Mouse (Mus musculus): ENCODE results near the gene Tas1r2. TPM values are rescaled to one million over a fixed set of nuclear protein-coding genes. Genes with fewer than 3 reads are reported as not detected.
A peak's percentile ranks its signal among the peaks of the same experiment; 100 is the strongest.

The Tas1r2 gene
- total and polyA plus RNA-seq, 2 experiments: 0.05 TPM; not detected in 1

DNA sequence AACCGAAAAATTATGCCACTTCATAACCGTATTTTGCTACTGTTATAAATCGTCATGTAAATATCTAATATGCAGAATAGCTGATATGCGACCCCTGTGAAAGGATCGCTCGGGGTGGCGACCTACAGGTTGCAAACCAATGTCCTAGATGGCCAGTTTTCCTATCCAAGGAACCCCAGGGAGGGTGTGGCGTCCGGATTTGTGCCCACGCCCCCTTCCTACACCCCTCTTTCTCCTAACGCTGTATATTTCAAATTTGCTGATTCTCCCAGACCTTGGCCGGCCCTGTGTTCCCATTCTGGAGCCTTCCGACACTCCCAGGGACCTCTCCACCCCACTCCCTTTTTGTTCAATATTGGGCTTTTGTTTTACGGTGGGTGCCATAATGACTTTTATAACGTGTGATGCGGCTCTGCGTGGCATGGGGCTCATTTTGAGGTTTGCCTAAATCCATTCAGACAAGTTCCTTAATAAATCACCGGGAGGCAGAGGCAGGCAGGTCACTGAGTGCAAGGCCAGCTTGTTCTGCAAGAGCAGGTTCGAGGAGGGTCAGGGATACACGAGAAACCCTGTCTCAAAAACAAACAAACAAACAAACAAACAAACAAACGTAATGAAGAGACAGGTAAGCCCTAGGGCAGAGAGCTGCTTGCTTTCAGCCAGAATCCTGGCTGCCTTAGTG is 29.8 kb upstream of the Tas1r2 start:
- DNase-seq (ENCODE audit: extremely low read depth, low read depth, low spot score): peak; percentile 29
- TF ChIP-seq POLR2A (IDR thresholded peaks at IDR 0.05; ENCODE audit: extremely low read depth, insufficient read depth, low read length) (no peak), CTCF (IDR thresholded peaks at IDR 0.05; ENCODE audit: low read depth, low read length) (no peak)
- Histone ChIP-seq H3K36me3 (ENCODE audit: control insufficient read depth, insufficient read depth, low read length) (no peaks in the 10 kb centered on the region; the same call in 1 of the 2 replicates), H3K27ac (replicated peaks; ENCODE audit: insufficient read depth, low read depth, low read length) (peak overlapping the region; percentile 87), H3K4me3 (ENCODE audit: insufficient read depth, low read depth, low read length) (peak overlapping the region; percentile 85), H3K9ac (ENCODE audit: low read depth, low read length) (peak overlapping the region; percentile 90), H3K4me1 (ENCODE audit: control insufficient read depth, insufficient read depth, low read length) (peaks cover 22% of the 10 kb centered on the region), H3K79me2 (ENCODE audit: control insufficient read depth, insufficient read depth, low read length) (peaks cover 24% of the 10 kb centered on the region; the same call in 1 of the 2 replicates), H3K27me3 (ENCODE audit: control insufficient read depth, insufficient read depth, low read length) (no peaks in the 10 kb centered on the region)
- 4% methylated on average over 21 of the region's 21 CpGs for WGBS

DNA sequence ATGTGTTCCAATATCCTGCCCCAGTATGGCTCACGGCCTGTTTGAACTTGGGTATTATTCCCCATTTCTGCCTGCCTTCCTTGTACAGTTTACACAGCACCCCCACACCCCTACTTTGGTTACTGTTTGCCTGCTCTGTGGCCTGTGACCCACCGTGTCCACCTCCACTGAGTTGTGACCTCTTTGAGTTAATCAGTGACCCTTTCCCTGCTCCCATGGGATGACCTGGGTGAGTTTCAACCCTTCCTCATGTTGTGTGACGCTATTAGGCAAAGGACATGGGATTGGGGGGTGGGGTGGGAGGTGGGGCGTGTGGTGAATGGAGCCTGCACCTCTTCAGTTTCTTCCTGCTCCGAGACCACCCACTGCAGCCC is 29.2 kb upstream of the Tas1r2 start:
- Histone ChIP-seq H3K4me3 (ENCODE audit: insufficient read depth, low read depth, low read length) (peak overlapping the region; percentile 85), H3K9ac (ENCODE audit: low read depth, low read length) (peak overlapping the region; percentile 59), H3K4me1 (ENCODE audit: control insufficient read depth, insufficient read depth, low read length) (peaks cover 22% of the 10 kb centered on the region), H3K79me2 (ENCODE audit: control insufficient read depth, insufficient read depth, low read length) (peaks cover 29% of the 10 kb centered on the region; the same call in 1 of the 2 replicates), H3K36me3 (ENCODE audit: control insufficient read depth, insufficient read depth, low read length) (no peaks in the 10 kb centered on the region; the same call in 1 of the 2 replicates), H3K27me3 (ENCODE audit: control insufficient read depth, insufficient read depth, low read length) (no peaks in the 10 kb centered on the region), H3K27ac (replicated peaks; ENCODE audit: insufficient read depth, low read depth, low read length) (peak overlapping the region; percentile 91)
- WGBS: 29% methylated on average over 5 of the region's 5 CpGs
- peak; percentile 100 for DNase-seq (ENCODE audit: extremely low read depth, low read depth, low spot score)
- no peak for TF ChIP-seq POLR2A (IDR thresholded peaks at IDR 0.05; ENCODE audit: extremely low read depth, insufficient read depth, low read length)
- no peak for TF ChIP-seq CTCF (IDR thresholded peaks at IDR 0.05; ENCODE audit: low read depth, low read length)

DNA sequence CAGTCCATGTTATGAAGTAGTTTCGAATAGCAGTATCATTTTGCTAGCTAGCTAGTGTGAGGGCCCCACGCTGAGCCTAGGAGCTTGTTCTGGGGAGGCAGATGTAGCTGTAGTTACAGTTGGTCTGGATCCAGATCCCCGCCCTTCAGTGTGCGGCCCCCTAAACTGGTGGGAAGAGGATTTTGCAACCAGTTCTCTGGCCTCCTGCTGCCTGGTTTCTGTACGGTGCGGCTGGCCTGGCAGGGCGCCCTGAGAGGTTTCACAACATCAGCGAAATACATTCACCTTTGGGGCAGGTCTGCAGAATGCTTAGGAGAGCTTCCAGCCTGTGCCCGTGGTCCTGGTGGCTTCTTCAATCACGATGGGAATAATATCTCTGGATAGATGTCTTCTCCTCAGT is 28.6 kb upstream of the Tas1r2 start:
- Histone ChIP-seq H3K36me3 (ENCODE audit: control insufficient read depth, insufficient read depth, low read length) (no peaks in the 10 kb centered on the region; the same call in 1 of the 2 replicates), H3K79me2 (ENCODE audit: control insufficient read depth, insufficient read depth, low read length) (peaks cover 29% of the 10 kb centered on the region; the same call in 1 of the 2 replicates), H3K9ac (ENCODE audit: low read depth, low read length) (peak overlapping the region; percentile 59), H3K4me1 (ENCODE audit: control insufficient read depth, insufficient read depth, low read length) (peaks cover 28% of the 10 kb centered on the region), H3K4me3 (ENCODE audit: insufficient read depth, low read depth, low read length) (peak overlapping the region; percentile 50), H3K27me3 (ENCODE audit: control insufficient read depth, insufficient read depth, low read length) (no peaks in the 10 kb centered on the region), H3K27ac (replicated peaks; ENCODE audit: insufficient read depth, low read depth, low read length) (peak overlapping the region; percentile 91)
- WGBS: 29% methylated on average over 10 of the region's 10 CpGs
- TF ChIP-seq POLR2A (IDR thresholded peaks at IDR 0.05; ENCODE audit: extremely low read depth, insufficient read depth, low read length) (no peak), CTCF (IDR thresholded peaks at IDR 0.05; ENCODE audit: low read depth, low read length) (no peak)
- peak; percentile 93 for DNase-seq (ENCODE audit: extremely low read depth, low read depth, low spot score)

DNA sequence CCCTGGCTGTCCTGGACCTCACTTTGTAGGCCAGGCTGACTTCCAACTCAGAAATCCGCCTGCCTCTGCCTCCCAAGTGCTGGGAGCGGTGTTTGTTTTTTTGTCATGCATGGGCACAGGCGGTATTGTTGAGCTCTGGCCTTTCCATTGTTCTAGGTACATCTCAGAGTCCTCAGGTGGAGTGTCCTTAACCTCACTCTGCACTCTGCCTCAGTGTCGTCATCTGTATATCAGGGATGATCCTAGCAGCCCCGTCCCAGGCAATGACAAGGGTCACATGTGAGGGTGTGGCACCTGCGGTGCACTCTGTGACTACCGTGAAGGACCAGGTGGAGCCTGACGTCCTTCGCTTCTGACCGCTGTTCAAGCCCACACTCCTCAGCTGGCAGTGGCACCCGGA is 26.0 kb upstream of the Tas1r2 start:
- no peak for TF ChIP-seq POLR2A (IDR thresholded peaks at IDR 0.05; ENCODE audit: extremely low read depth, insufficient read depth, low read length)
- TF ChIP-seq CTCF (IDR thresholded peaks at IDR 0.05; ENCODE audit: low read depth, low read length): no peak
- H3K9ac ChIP-seq (ENCODE audit: low read depth, low read length): no peak overlapping the region
- H3K36me3 ChIP-seq (ENCODE audit: control insufficient read depth, insufficient read depth, low read length): no peaks in the 10 kb centered on the region; the same call in 1 of the 2 replicates
- DNase-seq (ENCODE audit: extremely low read depth, low read depth, low spot score): peak; percentile 83
- WGBS: 32% methylated on average over 11 of the region's 11 CpGs
- peak overlapping the region; percentile 8; the same call in 1 of the 2 replicates for H3K27ac ChIP-seq (replicated peaks; ENCODE audit: insufficient read depth, low read depth, low read length)
- H3K4me1 ChIP-seq (ENCODE audit: control insufficient read depth, insufficient read depth, low read length): peaks cover 40% of the 10 kb centered on the region
- no peaks in the 10 kb centered on the region for H3K27me3 ChIP-seq (ENCODE audit: control insufficient read depth, insufficient read depth, low read length)
- H3K4me3 ChIP-seq (ENCODE audit: insufficient read depth, low read depth, low read length): no peak overlapping the region
- H3K79me2 ChIP-seq (ENCODE audit: control insufficient read depth, insufficient read depth, low read length): peaks cover 29% of the 10 kb centered on the region; the same call in 1 of the 2 replicates

DNA sequence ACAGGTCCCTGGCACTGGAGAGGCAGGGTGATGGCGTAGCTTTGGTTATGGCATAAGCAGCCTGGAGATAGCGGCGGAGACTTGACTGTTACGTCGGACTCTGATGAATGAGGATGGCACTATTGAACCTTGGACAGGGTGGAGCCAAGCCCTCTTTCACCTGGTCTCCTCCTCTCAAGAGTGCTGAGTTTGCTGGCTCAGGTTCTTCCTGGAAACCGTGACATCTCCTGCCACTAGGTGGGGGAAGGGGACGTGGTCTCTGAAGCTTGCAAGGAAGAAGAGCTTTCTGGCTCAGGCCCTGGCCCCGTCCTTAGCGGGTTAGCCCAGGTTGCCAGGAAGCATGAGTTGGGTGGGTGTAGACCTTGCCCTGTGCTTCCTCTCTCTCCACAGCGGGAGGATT is 23.2 kb upstream of the Tas1r2 start:
- no peak overlapping the region for H3K4me3 ChIP-seq (ENCODE audit: insufficient read depth, low read depth, low read length)
- 28% methylated on average over 10 of the region's 10 CpGs for WGBS

DNA sequence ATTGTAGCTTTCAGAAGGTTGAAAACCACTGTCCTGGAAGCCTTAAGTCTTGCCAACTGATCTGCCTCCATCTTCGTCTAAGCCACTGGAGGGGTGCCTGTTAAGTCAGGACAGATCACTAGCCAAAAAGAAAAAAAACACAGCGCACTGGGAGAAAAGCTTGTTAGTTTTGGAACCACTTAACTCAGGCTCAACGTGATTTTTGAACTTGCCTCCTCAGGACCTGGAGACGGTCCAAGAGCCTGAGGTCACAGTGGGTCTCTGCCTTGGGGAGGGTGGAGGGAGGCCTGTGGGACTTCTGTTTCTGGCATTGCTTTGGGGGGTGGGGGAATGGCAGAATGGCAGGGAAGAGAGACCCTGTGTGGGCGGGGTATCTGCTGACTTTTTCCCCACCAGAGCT is 22.2 kb upstream of the Tas1r2 start:
- no peaks in the 10 kb centered on the region; the same call in 1 of the 2 replicates for H3K36me3 ChIP-seq (ENCODE audit: control insufficient read depth, insufficient read depth, low read length)
- H3K27ac ChIP-seq (replicated peaks; ENCODE audit: insufficient read depth, low read depth, low read length): peak overlapping the region; percentile 75
- DNase-seq (ENCODE audit: extremely low read depth, low read depth, low spot score): peak; percentile 94
- peaks cover 32% of the 10 kb centered on the region; the same call in 1 of the 2 replicates for H3K79me2 ChIP-seq (ENCODE audit: control insufficient read depth, insufficient read depth, low read length)
- WGBS: 25% methylated on average over 5 of the region's 5 CpGs
- H3K9ac ChIP-seq (ENCODE audit: low read depth, low read length): peak overlapping the region; percentile 48
- TF ChIP-seq CTCF (IDR thresholded peaks at IDR 0.05; ENCODE audit: low read depth, low read length): no peak
- TF ChIP-seq POLR2A (IDR thresholded peaks at IDR 0.05; ENCODE audit: extremely low read depth, insufficient read depth, low read length): no peak
- no peaks in the 10 kb centered on the region for H3K27me3 ChIP-seq (ENCODE audit: control insufficient read depth, insufficient read depth, low read length)
- peaks cover 31% of the 10 kb centered on the region for H3K4me1 ChIP-seq (ENCODE audit: control insufficient read depth, insufficient read depth, low read length)
- no peak overlapping the region for H3K4me3 ChIP-seq (ENCODE audit: insufficient read depth, low read depth, low read length)

More for the DNA sequence above, 23.2 kb upstream of the Tas1r2 start:
- Histone ChIP-seq H3K4me1 (ENCODE audit: control insufficient read depth, insufficient read depth, low read length) (peaks cover 39% of the 10 kb centered on the region), H3K27ac (replicated peaks; ENCODE audit: insufficient read depth, low read depth, low read length) (peak overlapping the region; percentile 43), H3K36me3 (ENCODE audit: control insufficient read depth, insufficient read depth, low read length) (no peaks in the 10 kb centered on the region; the same call in 1 of the 2 replicates), H3K9ac (ENCODE audit: low read depth, low read length) (no peak overlapping the region), H3K27me3 (ENCODE audit: control insufficient read depth, insufficient read depth, low read length) (no peaks in the 10 kb centered on the region), H3K79me2 (ENCODE audit: control insufficient read depth, insufficient read depth, low read length) (peaks cover 40% of the 10 kb centered on the region; the same call in 1 of the 2 replicates)
- no peak for TF ChIP-seq POLR2A (IDR thresholded peaks at IDR 0.05; ENCODE audit: extremely low read depth, insufficient read depth, low read length)
- TF ChIP-seq CTCF (IDR thresholded peaks at IDR 0.05; ENCODE audit: low read depth, low read length): 0 out of 2 replicates have a peak, but pooled peaks have one; percentile 6
- DNase-seq (ENCODE audit: extremely low read depth, low read depth, low spot score): peak; percentile 91
